Mouse (Mus musculus) embryonic facial prominence, embryonic 11.5 days (tissue): ENCODE data around the gene Mettl7a2. TPM values are rescaled to one million over a fixed set of nuclear protein-coding genes. Genes with fewer than 3 reads are reported as not detected.
"Not testable (repeated sequence)": the region's sequence is repeated elsewhere in the genome, so short reads cannot be mapped to it uniquely, and the experiment has no call there.

Experiments
- ATAC-seq: fragments of 200-750 bp; cut with Nextera tagmentation; replicated peaks from 2 replicates; pipeline ENCODE4 v1.8.0; 2017; ENCODE audit warnings: low read depth; ENCODE audit not compliant: insufficient number of reproducible peaks, low FRiP score, low TSS enrichment
- DNase-seq: peaks from one replicate; pipeline ENCODE4 v3.0.0-alpha.2; 2015; ENCODE audit warnings: low spot score
- H3K27ac ChIP-seq: fragments of 300-500 bp; sonication (generic); replicated peaks from 2 replicates; pipeline ENCODE4 v1.5.1; 2014; ENCODE audit warnings: mild to moderate bottlenecking, low read depth, low read length, control low read depth
- H3K27me3 ChIP-seq: fragments of 300-500 bp; sonication (generic); 2 replicates; pipeline ENCODE4 v1.6.1; 2014; ENCODE audit warnings: mild to moderate bottlenecking, low read length, moderate library complexity, mixed read lengths; ENCODE audit not compliant: control insufficient read depth, insufficient read depth
- H3K36me3 ChIP-seq: fragments of 300-500 bp; sonication (generic); replicated peaks from 2 replicates; pipeline ENCODE4 v1.6.1; 2014; ENCODE audit warnings: low read depth, mild to moderate bottlenecking, low read length, moderate library complexity, mixed read lengths; ENCODE audit not compliant: control insufficient read depth, insufficient read depth
- H3K4me1 ChIP-seq: fragments of 300-500 bp; sonication (generic); 2 replicates; pipeline ENCODE4 v1.6.1; 2014; ENCODE audit warnings: low read length, mixed read lengths; ENCODE audit not compliant: control insufficient read depth, insufficient read depth
- H3K4me2 ChIP-seq: fragments of 300-500 bp; sonication (generic); 2 replicates; pipeline ENCODE4 v1.6.1; 2014; ENCODE audit warnings: low read depth, mild to moderate bottlenecking, control low read depth, low read length, moderate library complexity
- H3K4me3 ChIP-seq: fragments of 300-500 bp; sonication (generic); 2 replicates; pipeline ENCODE4 v1.5.1; 2014; ENCODE audit warnings: low read depth, low read length, control low read depth
- H3K9ac ChIP-seq: fragments of 300-500 bp; sonication (generic); replicated peaks from 2 replicates; pipeline ENCODE4 v1.6.1; 2014; ENCODE audit warnings: mild to moderate bottlenecking, control low read depth, low read length
- H3K9me3 ChIP-seq: fragments of 300-500 bp; sonication (generic); replicated peaks from 2 replicates; pipeline ENCODE4 v1.6.1; 2016; ENCODE audit warnings: mild to moderate bottlenecking, low read length, inconsistent platforms, mixed read lengths; ENCODE audit not compliant: control insufficient read depth
- WGBS: fragments of 180-500 bp; shearing (Covaris S2); extraction: QIAGEN DNeasy Blood & Tissue Kit; methylation state at CpG from one replicate; pipeline ENCODE4 v1.1.7; 2014; 5-methylcytosine and 5-hydroxymethylcytosine counted together
- polyA plus RNA-seq: library from polyadenylated mRNA; unstranded; fragments of >200 nt; fragmentation: Nextera tagmentation; extraction: Ambion mirVana; gene quantifications from 2 replicates; pipeline ENCODE4 v1.2.1, GENCODE M21; 2014

Mettl7a2 gene
- polyA plus RNA-seq, result not detected in 2 replicates

GRCm38 (mm10) chr15:100352711-100353250, at the start of gene Mettl7a2, which contains the start of gene Methig1:
Gene Mettl7a2 (plus strand): TSS chr15:100353200.
Gene Methig1 (plus strand): TSS chr15:100353149.
- no peak within 1 kb of the TSS for H3K9ac ChIP-seq
- DNase-seq (no peak), ATAC-seq (no peak)
- H3K9me3 ChIP-seq, result no peaks in the 10 kb centered on the region
- WGBS, result 68% methylated on average over 10 of the region's 10 CpGs
- no peaks in the 10 kb centered on the region for H3K4me1 ChIP-seq
- no peaks in the 10 kb centered on the region for H3K27me3 ChIP-seq
- H3K4me3 ChIP-seq, result no peak within 1 kb of the TSS
- H3K4me2 ChIP-seq, result no peak within 1 kb of the TSS
- H3K27ac ChIP-seq, result no peak within 1 kb of the TSS
- no peaks in the 10 kb centered on the region for H3K36me3 ChIP-seq

GRCm38 (mm10) chr15:100303428-100304018, 49.5 kb upstream of the Mettl7a2 start:
- H3K36me3 ChIP-seq, result no peaks in the 10 kb centered on the region
- H3K4me2 ChIP-seq, result peak overlapping the region; percentile 66
- no peaks in the 10 kb centered on the region for H3K4me1 ChIP-seq
- no peaks in the 10 kb centered on the region for H3K9me3 ChIP-seq
- no peak overlapping the region for H3K4me3 ChIP-seq
- DNase-seq (no peak), ATAC-seq (no peak)
- whole genome bisulfite sequencing, result 62% methylated on average over 8 of the region's 8 CpGs
- H3K9ac ChIP-seq, result no peak overlapping the region
- H3K27me3 ChIP-seq, result no peaks in the 10 kb centered on the region
- H3K27ac ChIP-seq, result no peak overlapping the region

GRCm38 (mm10) chr15:100304019-100304991, 48.7 kb upstream of the Mettl7a2 start, which contains the start of gene Mettl7a1:
Gene Mettl7a1 (plus strand): TSS chr15:100304140.
- peak; percentile 75 for DNase-seq
- H3K27ac ChIP-seq, result peak within 1 kb of the TSS; percentile 59
- peak within 1 kb of the TSS; percentile 66 for H3K4me2 ChIP-seq
- no peaks in the 10 kb centered on the region for H3K36me3 ChIP-seq
- no peaks in the 10 kb centered on the region for H3K4me1 ChIP-seq
- H3K4me3 ChIP-seq, result peak within 1 kb of the TSS; percentile 45
- H3K27me3 ChIP-seq, result no peaks in the 10 kb centered on the region
- 2% methylated on average over 21 of the region's 30 CpGs for WGBS
- peak within 1 kb of the TSS; percentile 68 for H3K9ac ChIP-seq
- ATAC-seq, result peak; percentile 86
- no peaks in the 10 kb centered on the region for H3K9me3 ChIP-seq

DNA sequence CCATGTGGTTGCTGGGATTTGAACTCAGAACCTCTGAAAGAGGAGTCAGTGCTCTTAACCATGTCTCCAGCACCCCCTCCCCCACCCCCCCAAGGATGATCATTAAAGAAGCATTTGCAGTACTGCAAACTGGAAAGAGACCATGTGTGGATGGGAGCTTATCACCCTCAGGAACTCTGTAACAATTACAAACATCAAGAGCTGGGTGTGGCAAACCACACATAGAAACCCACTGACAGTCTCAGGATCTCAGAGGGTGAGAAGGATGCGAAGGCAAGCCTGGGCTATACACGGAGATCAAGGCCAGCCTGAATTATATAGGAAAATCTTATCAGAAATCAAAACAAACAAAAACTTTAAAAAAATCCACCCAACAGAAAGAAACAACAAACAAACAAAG, 46.8 kb upstream of the Mettl7a2 start:
- Histone ChIP-seq H3K9me3 (no peaks in the 10 kb centered on the region), H3K27me3 (no peaks in the 10 kb centered on the region), H3K9ac (no peak overlapping the region), H3K4me1 (no peaks in the 10 kb centered on the region), H3K36me3 (no peaks in the 10 kb centered on the region), H3K4me3 (no peak overlapping the region), H3K4me2 (no peak overlapping the region), H3K27ac (no peak overlapping the region)
- ATAC-seq, result no peak
- 89% methylated on average over 2 of the region's 2 CpGs for WGBS
- DNase-seq, result no peak

DNA sequence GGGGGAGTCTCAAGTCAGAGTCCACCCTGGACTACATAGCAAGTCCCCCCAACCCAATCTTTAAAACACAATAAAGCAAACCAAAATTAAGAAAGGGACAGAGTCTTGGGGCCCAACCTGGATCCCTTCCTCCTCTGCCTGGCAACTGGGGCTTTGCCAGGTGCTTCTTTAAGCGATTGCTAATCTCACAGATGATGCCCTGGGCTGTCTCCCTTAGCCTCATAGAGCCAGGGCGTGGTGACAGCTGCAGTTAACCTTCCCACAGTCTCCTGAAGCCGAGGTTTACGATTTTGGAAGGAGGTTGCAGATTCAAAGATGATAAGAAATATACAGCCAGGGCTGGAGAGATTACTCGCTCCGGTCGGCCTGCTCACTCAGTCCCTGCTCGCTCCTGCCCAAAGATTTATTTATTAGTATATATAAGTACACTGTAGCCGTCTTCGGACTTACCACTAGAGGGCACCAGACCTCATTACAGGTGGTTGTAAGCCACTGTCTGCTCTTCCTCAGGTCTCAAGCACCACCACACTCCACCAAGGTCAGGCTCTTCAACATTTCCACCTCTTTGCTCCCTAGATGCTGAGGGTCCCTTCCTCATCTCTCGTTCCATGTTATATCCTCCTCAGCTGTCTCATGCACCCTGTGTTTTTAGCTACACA, 45.4 kb upstream of the Mettl7a2 start:
- not testable (repeated sequence) for H3K9me3 ChIP-seq, H3K9ac ChIP-seq, ATAC-seq, H3K4me1 ChIP-seq, H3K36me3 ChIP-seq, H3K27me3 ChIP-seq, H3K4me2 ChIP-seq, H3K4me3 ChIP-seq, H3K27ac ChIP-seq
- DNase-seq, result peak; percentile 66
- WGBS, result 35% methylated on average over 10 of the region's 11 CpGs

DNA sequence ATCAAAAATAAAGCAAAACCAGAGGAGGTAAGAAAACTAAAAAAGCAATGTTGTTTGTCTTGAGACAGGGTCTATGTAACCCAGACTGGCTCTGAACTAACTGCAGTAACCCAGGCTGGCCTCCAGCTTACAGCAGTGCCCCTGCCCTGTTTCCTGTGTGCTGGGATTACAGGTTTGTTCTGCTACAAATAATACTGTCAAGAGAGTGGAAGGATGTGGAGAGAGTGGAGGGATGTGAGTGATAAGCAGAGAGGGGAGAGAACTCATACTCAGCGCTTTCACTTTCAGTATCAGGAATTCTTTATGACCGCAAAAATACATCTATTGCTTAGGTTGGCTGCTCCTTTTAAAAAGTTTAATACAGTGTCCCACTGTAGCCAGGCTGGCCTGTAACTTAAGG, 40.7 kb upstream of the Mettl7a2 start:
- ATAC-seq (no peak), DNase-seq (no peak)
- Histone ChIP-seq H3K4me2 (no peak overlapping the region), H3K36me3 (no peaks in the 10 kb centered on the region), H3K9me3 (no peaks in the 10 kb centered on the region), H3K27me3 (no peaks in the 10 kb centered on the region), H3K27ac (no peak overlapping the region), H3K4me1 (no peaks in the 10 kb centered on the region), H3K4me3 (no peak overlapping the region), H3K9ac (no peak overlapping the region)
- WGBS, result 92% methylated on average over 2 of the region's 2 CpGs

DNA sequence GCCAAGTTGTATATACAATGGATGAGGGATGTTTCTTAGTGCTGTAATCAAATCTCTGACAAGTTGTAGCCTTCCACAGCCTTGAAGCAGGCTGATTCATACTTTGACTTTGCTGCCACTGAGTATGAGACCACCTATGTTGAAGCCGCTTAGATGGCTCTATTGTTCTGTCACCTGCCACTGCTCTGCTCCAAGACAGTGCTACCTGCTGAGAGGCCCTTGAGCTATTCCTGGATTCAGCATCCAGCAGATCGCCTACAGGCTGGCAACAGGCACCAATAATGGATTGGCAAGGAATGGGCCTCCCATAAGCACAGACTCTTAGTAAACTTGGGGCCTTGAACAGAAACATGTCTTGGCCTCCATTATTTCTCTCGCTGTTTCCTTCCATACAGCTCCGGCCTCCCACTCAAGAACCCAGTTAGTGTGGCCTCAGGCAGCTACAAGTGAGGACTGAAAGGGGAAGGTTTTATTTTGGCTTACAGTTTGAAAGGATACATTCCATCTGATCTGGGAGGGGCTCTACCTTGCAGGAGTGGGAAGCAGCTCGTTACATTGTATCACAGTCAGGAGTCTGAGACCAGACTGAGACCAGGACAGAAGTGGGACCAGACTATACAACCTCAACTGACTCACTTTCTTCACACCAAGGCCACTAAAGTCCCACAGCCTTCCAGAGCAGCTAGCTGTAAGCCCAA, 38.4 kb upstream of the Mettl7a2 start:
- H3K4me2 ChIP-seq, result no peak overlapping the region
- H3K4me1 ChIP-seq, result no peaks in the 10 kb centered on the region
- 95% methylated on average over 5 of the region's 5 CpGs for WGBS
- no peak for DNase-seq
- ATAC-seq, result no peak
- no peaks in the 10 kb centered on the region for H3K36me3 ChIP-seq
- H3K27ac ChIP-seq, result no peak overlapping the region
- no peaks in the 10 kb centered on the region for H3K27me3 ChIP-seq
- no peaks in the 10 kb centered on the region for H3K9me3 ChIP-seq
- H3K9ac ChIP-seq, result no peak overlapping the region
- H3K4me3 ChIP-seq, result no peak overlapping the region
